Mouse (Mus musculus) spleen, postnatal 10 days (tissue): ENCODE measurements around the gene Blmh.
"Not testable (repeated sequence)": the region's sequence is repeated elsewhere in the genome, so short reads cannot be mapped to it uniquely, and the experiment has no call there.

Source experiments
- DNase-seq, 2 experiments: peaks; one replicate each; pipeline ENCODE4 v3.0.0; 2021 to 2022; ENCODE audit warnings: low spot score in 2 of 2

Gene Blmh

GRCm38 (mm10) chr11:76916539-76917229 lies 7.9 kb upstream of the Blmh start:
- no peak for DNase-seq

GRCm38 (mm10) chr11:76917230-76917548 lies 7.4 kb upstream of the Blmh start:
- no peak for DNase-seq

- DNase-seq: no peak
Observed at GRCm38 (mm10) chr11:76920607-76921006, 4.0 kb upstream of the Blmh start.

GRCm38 (mm10) chr11:76928586-76928985 lies 4.0 kb downstream of the Blmh start:
- not testable (repeated sequence) for DNase-seq

- no peak for DNase-seq
Observed at GRCm38 (mm10) chr11:76933209-76933608, 8.6 kb downstream of the Blmh start.

GRCm38 (mm10) chr11:76936578-76936977 lies 12.0 kb downstream of the Blmh start:
- no peak for DNase-seq

- DNase-seq: no peak
Observed at GRCm38 (mm10) chr11:76944839-76945238, 20.2 kb downstream of the Blmh start.

- peak; percentile 91 to 92 for DNase-seq
Observed at GRCm38 (mm10) chr11:76945386-76946202, 21.0 kb downstream of the Blmh start.

GRCm38 (mm10) chr11:76946203-76946585 lies 21.6 kb downstream of the Blmh start:
- peak; percentile 15 to 21 for DNase-seq

- DNase-seq: no peak
Observed at GRCm38 (mm10) chr11:76953536-76953935, 28.9 kb downstream of the Blmh start.

GRCm38 (mm10) chr11:76965703-76966102 lies 41.1 kb downstream of the Blmh start:
- no peak for DNase-seq

GRCm38 (mm10) chr11:76970328-76970727 lies 45.7 kb downstream of the Blmh start:
- no peak for DNase-seq

GRCm38 (mm10) chr11:76974680-76975319 lies 50.2 kb downstream of the Blmh start:
- no peak for DNase-seq

- no peak for DNase-seq
Observed at GRCm38 (mm10) chr11:76981570-76982141, 57.0 kb downstream of the Blmh start.

- DNase-seq: no peak
Observed at GRCm38 (mm10) chr11:76982415-76982814, 57.8 kb downstream of the Blmh start.

GRCm38 (mm10) chr11:76983641-76984040 lies 59.0 kb downstream of the Blmh start:
- no peak for DNase-seq

GRCm38 (mm10) chr11:76984173-76984572 lies 59.6 kb downstream of the Blmh start:
- no peak for DNase-seq

- no peak for DNase-seq
Observed at GRCm38 (mm10) chr11:76990839-76991238, 66.2 kb downstream of the Blmh start.

- DNase-seq: peak; percentile 24 to 71
Observed at GRCm38 (mm10) chr11:76992886-76993285, 68.3 kb downstream of the Blmh start.

- no peak for DNase-seq
Observed at GRCm38 (mm10) chr11:76995966-76996672, 71.5 kb downstream of the Blmh start.

GRCm38 (mm10) chr11:76997305-76997704 lies 72.7 kb downstream of the Blmh start:
- DNase-seq: peak; percentile 60 to 74
